Mouse (Mus musculus) gastrocnemius, postnatal 10 days (tissue): ENCODE measurements around the gene Cnn3. TPM values are rescaled to one million over a fixed set of nuclear protein-coding genes. Genes with fewer than 3 reads are reported as not detected.

Experiments used
- DNase-seq: peaks from one replicate; pipeline ENCODE4 v3.0.0; 2021; ENCODE audit warnings: mixed read lengths
- total RNA-seq, 2 experiments: library from RNA; stranded (reverse); gene quantifications; 2 replicates each; pipeline ENCODE4 v1.2.3; 2021

Cnn3 gene
- total RNA-seq, 2 experiments from 2014 or later, result 96.7 to 113 TPM

DNA sequence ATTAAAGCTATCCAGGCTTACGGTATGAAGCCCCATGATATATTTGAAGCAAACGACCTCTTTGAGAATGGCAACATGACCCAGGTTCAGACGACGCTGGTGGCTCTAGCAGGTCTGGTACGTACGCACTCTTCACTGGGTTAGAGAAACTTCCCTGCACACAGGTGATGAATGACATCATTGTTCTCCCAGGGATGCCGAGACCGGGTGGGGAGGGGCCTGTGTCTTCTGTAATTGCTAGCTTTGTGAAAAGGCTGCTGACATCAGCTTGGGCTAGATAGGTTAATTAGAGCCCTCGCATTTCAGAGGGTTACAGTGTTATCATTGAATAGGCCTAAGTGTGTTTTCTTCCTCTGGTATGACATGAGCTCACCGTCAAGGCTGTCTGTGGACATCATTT, 25.1 kb downstream of the Cnn3 start:
- DNase-seq, result no peak

DNA sequence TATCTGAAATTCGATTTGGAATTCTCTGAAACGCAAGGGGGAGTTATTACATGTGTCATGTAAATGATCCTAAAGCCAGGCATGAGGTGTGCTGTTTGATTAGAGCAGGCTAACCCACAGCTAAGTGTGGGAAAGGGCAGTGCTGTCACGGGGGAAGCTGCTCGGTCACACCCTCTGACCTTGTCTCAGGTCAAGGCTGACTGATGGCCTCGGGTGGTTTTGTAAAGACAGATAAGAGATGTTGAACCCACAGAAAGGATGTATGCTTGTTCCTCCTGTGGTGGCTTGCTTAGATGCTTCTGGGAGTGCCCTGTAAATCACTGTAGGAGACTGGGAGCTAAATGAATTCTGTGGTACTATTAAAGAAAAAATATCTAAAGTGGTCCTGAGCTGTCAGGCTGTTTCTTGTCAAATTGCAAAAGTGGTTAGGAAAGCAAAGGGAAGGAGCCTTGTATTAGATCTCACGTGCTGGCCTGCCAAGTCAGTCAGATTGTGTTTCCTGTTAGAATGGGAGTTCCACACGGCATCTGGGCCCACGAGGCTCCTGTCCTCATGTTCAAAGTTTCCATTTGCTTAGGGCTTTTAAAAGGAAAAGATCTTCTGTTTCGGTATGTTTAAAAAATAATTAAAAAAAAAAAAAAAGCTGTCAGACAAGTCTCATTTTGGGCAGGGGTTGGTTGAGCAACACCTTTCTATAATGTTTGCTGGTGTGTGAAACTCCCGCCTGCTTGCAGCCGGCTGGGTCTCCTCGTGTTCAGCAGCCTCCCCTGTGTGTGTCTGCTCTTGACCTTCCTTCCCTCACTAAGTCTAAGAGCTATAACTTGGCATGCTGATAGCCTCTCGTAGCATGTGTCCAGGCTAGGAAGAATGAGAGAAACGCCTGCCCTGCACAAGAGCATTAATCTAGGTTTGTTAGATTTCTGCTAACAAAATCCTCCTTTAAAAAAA, 32.5 kb downstream of the Cnn3 start:
- no peak for DNase-seq

DNA sequence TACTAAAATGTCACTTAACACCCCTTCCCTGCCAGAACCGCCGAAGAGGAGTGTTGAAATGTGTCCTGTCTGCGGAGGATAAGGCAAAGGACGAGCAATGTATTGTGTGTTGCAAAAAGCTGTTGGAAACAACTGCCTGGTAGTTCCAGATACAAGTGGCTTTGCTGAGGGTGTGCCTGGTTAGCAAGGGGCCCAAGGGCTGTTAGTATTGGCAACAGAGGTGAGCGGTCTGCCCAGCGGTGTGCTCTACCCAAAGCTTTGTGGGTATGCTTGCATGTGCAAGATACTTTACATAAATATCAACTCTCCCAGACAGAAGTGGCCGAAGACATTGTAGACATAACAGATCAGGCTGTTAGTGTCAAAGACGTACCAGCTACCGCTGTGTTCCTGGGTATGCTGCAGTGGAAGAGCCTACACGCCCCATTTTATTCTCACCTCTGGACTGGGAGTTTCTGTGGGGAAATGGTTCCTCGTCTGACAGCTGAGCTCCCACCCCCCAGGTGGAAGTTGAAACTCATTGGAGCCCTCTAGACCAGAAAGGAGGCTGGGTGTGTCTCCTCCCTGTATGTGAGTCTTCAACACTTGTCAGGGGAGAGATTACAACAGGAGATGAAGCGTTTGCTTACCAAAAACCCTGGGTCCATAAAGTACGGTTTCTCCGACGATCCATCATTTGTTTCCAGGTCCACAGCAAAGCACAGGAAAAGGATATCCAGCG, 34.3 kb downstream of the Cnn3 start:
- no peak for DNase-seq

- no peak for DNase-seq
Measured at GRCm38 (mm10) chr3:121461477-121461876, 35.2 kb downstream of the Cnn3 start.

GRCm38 (mm10) chr3:121462782-121463181, 36.5 kb downstream of the Cnn3 start:
- DNase-seq, result no peak

DNA sequence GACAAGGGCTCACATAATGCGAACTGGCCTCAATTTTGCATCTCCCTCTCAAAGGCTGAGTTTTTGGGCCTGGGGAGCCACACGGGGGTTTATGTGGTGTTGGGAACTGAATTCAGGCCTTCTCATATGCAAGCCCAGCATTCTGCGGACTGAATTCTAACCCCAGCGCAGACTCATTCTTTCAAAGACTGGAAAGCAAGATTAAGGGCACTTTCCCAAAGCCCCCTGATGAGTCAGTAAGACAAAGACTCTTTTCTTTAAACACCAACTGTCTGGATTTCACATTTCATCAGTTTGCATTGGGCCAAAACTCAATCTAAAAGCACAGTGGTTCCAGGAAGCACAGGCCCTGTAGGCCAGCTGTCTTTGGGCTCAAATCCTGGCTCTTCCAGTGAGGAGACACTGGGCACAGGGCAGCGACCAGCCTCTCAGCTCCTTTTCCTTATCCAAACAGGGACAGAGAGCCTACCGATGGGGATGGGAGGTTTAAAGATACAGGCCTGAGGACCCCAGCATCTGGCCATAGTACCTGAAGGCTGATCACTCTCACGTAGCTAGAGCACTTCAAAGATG, 38.5 kb downstream of the Cnn3 start:
- DNase-seq, result no peak

GRCm38 (mm10) chr3:121465795-121466194, 39.5 kb downstream of the Cnn3 start:
- DNase-seq, result no peak

DNA sequence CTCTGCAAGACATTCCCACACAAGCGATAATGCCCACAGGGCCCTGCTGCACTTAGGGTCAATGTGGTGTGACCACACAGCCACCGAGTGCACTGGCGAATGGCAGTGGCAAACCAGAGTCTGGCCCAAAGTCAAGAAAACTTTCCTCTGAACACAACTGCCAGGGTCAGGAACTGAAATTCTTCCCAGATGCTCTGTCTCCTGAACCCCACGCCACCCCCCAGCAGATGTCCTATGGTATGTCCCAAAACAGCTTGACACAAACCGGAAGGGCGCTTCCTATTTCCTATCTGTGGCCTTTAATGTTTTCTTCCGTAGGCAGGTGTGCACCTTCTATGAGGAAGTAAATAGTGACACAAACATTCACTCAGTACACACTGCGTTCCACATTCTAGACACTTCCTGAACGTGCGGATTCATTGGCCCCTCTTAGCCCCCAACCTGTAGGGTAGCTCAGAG, 40.8 kb downstream of the Cnn3 start:
- no peak for DNase-seq

DNA sequence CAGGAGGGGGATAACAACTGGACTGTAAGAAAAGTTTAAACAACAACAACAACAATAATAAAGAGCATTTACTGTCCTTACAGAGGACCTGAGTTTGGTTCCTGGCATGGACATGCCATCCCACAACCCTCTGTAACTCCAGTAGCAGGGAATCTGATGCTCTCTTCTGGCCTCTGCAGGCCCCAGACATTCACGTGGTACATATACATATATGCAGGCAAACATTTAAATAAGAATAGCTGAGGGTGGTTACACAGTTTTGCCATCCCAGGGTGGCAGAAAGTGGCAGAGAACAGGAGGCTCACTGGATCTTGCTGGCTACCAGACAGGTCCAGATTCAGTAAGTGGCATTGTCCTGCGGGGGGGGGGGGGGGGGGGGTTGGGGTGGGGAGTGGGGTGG, 41.8 kb downstream of the Cnn3 start:
- DNase-seq, result no peak

DNA sequence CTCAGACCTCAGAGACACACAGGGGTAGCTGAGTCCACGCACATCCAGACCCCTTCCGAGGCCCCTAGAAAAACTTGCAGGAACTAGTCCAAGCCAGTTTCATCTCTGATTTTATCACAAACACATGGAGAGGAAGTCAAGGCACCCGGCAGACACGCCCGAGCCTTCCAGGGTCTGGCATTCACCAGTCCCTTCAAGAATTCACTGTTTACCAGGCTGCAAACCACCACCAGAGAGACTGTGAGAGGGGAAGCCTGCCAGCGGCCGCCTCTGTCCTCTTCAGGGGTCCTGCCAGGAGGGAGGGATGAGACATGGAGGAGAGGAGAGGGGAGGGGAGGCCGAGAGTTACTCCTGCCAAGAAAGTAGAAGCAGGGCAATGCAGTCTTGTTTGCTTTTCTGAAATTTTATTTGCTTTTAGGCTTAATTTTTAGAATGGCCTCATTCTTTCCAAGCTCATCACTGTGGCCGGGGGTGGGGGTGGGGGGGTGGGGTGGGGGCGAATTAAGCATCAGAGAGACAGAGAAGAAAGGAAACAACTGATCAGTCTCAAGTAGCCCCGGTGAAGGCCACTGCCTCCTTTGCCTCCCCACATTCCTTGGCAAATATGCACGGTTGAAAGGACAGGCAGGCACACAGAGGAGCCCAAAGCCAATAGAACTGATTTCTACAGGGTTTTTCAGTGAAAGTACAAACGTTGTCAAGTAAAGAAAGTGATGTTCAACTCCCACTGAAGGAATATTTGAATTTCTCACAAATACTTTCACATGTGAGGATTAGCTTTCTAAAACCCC, 43.1 kb downstream of the Cnn3 start:
- peak; percentile 54 for DNase-seq

GRCm38 (mm10) chr3:121471703-121472102, 45.4 kb downstream of the Cnn3 start:
- DNase-seq, result no peak

DNA sequence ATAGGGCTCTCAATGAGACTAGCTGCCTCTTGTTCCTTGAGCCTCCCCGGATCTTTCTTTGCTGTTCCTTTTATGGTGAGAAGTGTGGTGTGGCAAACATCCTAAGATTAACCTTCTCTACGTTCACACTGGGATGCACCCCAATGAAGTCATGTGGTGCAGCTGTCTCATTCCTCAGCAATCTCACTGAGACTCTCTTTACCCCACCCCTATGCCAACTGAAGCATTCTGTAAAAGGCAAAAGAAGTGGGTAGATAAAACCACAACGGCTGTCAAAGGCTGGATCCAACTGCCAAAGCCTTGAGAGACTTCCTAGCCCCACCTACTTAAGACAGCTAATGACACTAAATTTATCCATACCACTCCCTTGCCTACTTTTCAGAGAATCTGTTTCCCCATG, 48.4 kb downstream of the Cnn3 start:
- DNase-seq, result no peak

GRCm38 (mm10) chr3:121480030-121480960, 54.0 kb downstream of the Cnn3 start:
- no peak for DNase-seq

- DNase-seq, result no peak
Measured at GRCm38 (mm10) chr3:121480961-121481436, 54.7 kb downstream of the Cnn3 start.

GRCm38 (mm10) chr3:121481564-121481963, 55.3 kb downstream of the Cnn3 start:
- no peak for DNase-seq

DNA sequence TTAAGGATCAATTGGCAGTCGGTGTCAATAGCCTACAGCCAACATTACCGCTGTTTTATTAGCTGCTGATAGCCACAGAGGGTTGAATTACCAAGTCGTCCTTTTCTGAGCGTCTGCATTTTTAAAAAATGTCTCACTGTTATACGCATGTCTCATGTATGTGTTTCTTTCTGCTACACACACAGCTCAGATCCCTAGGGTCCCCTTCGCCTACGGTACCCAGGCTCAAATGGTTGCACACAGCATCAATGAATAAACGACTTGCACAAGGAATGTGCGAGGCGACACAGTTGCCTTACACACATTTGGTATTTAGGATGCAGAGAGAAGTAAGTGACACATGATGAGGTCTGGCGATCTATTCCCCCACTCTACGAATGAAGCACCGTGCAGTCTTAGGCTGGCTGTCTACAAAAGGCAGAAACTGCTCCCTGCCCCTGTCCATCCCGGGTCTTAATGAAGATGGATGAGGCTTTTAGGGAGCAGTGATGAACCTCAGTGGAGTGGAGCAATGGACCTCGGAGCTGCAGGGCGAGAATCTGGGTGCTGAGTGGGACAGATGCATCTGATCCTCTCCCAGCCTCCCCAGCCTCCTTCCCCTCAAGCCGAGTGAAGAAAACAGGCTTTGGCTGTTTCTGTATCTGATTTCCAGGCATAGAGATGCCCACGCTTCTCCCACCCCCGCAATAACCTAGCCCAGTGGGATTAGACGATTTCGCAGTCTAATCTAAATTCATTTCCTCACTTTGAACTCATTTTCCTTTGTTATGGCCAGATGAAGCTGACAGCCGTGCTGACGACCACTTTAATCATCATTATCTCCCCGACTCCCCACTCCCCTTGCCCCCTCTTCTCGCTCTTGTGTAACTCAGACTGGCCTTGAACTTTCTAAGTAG, 57.2 kb downstream of the Cnn3 start:
- DNase-seq, result no peak

DNA sequence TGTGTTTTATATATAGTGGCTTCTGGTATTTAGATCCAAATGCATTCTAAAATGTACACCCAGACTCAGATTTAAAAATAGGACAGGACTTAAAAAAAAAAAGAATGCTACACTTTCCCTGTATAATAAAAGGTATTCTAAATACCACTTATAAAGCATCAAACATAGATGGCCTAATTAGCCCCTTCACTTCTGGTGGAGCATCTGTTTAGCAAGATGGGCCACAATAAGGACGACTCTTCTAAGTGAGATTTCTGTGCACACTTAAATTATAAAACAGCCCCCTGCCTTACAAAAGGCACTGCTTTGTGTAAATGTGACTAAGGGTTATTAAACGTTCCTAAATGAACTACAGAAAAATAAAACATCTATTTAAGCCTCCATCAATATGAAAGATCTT, 58.9 kb downstream of the Cnn3 start:
- DNase-seq, result no peak

- DNase-seq, result no peak
Measured at GRCm38 (mm10) chr3:121489462-121490118, 63.3 kb downstream of the Cnn3 start.

GRCm38 (mm10) chr3:121490941-121491340, 64.6 kb downstream of the Cnn3 start:
- no peak for DNase-seq
